Mouse (Mus musculus) G1E-ER4 (cell line): ENCODE data around the gene Gab2. TPM values are rescaled to one million over a fixed set of nuclear protein-coding genes. Genes with fewer than 3 reads are reported as not detected.

ENCODE experiments used
- GATA1 ChIP-seq: IDR thresholded peaks from one replicate; pipeline ENCODE4 v1.8.0; 2012; ENCODE audit warnings: low read length, inconsistent platforms
- polyA plus RNA-seq: library from polyadenylated mRNA; stranded (reverse); fragments of >175 nt; gene quantifications from 2 replicates; pipeline ENCODE4 v1.2.3, GENCODE M21; 2012

Gene Gab2
- polyA plus RNA-seq, 1 experiment = 5.2 TPM

GRCm38 (mm10) chr7:97301321-97301720 lies 219.9 kb downstream of the Gab2 start:
- no peak for TF ChIP-seq GATA1

GRCm38 (mm10) chr7:97302261-97302660 lies 220.9 kb downstream of the Gab2 start:
- TF ChIP-seq GATA1 = no peak

- no peak for TF ChIP-seq GATA1
These were observed 221.5 kb downstream of the Gab2 start for GRCm38 (mm10) chr7:97302876-97303275.

DNA sequence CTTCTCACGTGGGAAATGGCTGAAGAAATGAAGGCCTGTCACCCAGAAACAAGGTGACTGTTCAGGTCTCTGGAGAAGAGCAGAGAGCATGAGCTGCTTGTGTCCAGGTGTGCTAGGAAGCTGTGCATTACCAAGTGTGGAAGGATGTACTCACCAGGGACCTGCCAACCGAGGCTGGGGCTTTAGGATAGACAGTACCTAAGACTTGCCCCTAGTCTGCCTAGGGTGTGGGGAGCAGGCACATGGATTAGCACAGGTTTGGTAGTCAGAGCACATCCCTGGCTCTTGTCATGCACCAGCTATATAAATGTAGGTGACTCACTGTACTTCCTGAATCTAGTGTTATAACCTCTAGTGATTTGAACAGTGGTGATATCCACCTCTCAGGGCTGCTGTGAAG lies 222.2 kb downstream of the Gab2 start:
- TF ChIP-seq GATA1 = no peak

DNA sequence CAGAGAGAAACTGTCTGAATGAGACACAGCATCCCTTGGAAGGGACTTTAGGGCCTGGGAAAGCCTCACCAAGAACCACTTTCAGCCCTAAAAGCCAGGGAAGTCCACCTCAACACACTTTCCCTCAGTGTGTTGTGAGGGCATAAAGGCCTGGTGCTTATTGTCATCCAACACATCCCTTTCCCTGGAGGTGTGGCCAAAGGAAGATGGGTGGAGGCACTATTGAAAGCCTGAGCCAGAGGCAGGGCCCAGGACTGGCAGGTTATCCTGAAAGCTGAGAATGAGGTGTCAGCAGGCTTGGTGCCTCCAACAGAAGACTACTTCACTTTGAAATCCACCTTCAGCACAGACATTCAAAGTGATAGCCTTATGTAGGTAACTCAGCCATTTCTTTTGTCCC lies 223.1 kb downstream of the Gab2 start:
- no peak for TF ChIP-seq GATA1

DNA sequence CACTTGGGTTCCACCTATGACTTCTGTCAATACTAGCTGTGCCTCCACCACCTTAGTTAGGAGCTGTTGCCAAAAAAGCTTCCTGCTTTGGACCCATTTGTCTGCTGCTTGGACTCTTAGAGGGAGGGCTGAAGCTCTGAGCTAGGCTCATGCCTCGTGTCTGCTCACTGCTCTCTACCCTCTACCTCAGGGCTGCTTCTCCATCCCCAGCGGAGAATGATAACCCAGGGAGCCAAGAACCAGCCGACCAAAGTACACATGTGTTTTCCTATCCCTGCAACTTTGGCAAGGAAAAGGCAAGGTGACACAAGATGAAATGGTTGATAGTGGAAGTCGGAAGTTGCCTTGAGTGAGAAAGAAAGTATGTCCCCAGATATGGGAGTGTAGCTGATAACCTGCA lies 223.8 kb downstream of the Gab2 start:
- no peak for TF ChIP-seq GATA1

DNA sequence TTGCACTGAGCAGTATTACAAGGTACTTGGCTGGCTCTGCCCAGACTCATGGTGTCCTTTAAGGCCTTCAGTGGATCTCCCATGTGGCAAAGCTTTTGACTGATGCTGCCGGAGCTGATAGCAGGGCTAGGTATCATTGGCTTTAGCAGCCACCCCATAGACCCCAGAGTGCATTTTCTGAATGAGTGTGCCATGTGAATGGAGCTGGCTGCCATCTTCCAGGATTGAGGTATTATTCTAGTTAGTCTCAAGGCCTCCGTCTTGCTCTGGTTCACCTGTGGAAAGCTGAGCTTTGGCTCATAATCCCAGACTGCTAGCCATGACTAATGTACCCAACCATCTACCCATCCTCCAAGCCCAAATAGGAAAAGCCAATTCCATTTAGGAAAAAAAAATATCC lies 225.4 kb downstream of the Gab2 start:
- TF ChIP-seq GATA1 = no peak

DNA sequence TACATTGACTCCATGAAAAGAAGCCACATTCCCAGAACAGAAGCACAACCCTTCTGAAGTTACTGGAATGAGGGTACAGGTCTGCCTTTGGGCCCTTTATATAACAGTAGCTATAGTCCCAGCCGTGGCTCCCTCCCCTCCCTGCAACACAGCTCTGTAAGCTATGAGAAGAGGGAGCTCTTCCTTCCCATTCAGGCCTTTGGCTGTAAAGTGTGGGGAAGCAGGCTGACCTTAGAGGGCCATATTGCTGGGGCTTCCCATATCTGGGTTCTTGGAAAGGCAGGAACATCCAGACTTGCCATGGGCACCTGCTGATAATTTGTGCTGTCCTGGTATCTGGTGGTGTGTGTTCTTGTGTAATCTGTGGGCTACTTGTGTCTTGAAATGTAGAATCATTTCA lies 226.2 kb downstream of the Gab2 start:
- no peak for TF ChIP-seq GATA1

DNA sequence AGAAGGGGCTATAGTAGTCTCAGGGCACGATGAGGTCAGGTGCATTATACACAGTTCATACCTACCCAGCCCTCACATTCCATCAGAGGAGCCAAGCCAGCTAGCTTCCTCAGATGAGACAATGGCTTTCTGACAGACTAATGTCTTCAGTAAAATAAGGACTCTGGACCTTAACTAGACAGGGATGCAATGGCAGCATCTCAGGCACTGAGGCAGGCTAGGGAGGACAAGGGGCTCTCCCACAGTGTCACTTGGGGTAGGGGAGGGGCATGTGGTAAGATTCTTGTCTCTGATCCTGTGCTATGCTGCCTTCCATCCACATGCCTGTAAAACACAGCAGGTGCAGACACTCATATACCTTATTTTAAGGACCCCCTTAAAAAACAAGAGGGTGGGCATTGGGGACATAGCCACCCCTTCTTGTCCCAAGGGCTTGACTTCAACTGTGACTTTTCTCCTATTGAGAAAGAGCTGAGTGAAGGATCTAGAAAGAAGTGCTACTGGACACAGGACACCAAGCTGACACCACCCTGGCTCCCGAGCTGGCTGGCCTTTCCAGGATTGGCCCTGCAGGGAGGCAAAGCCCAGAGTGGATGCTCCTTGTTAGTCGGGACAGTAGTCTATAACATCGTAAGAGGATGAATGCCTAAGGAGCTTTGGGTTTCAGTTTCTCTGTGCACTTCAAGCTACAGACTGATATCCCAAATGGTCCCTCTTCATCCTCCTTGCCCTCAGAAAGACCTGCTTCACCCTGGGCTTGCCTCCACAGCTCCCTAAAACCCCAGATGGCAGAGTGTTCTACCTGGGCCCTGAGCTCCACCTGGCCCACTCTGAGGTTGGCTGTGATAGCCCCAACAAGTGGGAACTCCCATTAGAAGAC lies 228.3 kb downstream of the Gab2 start:
- TF ChIP-seq GATA1 = no peak

DNA sequence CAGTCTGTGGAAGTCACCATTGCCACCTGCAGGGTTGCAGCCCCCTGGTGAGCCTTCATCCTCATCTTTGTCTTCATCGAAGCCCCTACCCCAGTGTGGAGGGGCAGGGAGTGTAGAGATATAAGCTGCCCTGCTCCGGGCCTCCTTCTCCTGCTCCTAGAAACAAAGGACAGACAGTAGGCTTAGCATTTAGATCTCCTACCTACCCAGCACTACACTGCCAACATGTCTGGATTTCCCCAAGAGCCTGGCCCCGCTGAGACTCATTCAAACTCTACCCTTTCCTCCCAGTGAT lies 228.9 kb downstream of the Gab2 start:
- TF ChIP-seq GATA1 = no peak

DNA sequence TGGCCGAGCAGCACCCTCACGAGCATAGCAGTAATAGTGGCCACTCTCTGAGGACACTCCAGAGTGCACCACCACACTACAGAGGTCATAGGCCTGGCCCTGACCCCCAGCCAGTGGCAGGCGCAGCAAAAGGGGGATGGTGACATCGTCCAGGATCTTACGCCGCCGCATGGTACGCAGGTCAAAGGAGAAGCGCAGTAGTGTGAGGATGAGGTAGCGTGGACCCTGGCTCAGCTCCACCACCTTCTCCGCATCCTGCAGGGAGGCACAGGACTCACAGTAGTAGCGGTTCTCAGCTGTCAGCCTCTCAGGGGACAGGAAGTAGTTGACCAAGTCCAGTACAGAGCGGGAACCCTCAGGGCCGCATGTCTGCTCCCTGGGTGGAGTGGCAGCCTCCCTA lies 230.2 kb downstream of the Gab2 start:
- TF ChIP-seq GATA1 = no peak

DNA sequence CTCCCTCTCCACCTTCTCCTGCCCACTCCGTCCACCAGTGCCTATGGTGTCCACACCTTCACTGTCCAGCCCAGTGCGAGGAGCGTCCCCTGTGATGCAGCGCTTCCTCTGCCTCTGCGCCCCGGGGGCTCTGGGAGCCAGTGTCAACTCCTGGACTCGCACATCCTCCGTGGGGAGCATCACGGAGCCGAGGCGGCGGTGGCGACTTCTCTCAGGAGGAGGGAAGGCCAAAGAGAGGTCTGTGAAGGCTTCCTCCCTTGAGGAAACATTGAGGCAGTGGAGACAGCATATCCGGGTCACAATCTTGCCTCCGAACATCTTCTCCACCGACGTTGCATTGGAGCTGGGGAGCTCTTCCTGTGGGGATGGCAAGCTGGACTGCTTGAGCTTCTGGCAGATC lies 230.8 kb downstream of the Gab2 start:
- TF ChIP-seq GATA1 = no peak

GRCm38 (mm10) chr7:97312856-97313255 lies 231.5 kb downstream of the Gab2 start:
- TF ChIP-seq GATA1 = no peak

DNA sequence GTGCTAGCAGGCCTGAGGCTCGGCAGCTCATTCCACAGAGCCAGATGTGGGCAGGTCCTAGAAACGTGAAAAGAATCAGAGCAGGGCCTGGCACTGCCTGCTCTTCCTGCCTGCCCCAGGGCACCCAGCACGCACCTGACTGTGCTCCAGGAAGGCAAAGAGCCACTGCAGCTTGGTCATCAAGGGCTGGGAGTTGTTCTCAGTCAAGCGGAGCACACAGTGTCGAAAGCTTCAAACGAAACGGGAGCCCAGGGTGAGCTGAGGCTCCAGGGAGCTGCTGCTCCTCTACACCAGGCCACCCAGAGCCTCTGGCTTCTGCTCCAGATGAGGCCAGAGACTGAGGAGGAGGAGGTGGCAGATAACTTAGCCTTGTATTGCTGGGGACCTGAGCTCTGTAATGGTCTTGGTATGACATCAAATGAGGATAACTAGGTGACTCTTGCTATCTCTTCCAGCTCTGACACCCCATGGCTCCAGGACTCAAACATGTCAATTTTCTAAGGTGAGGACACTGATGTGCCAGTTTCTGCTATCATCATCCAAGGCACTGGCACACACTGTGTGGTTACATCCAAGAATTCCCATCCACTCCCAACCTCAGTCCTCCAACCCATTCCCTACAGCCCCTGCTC lies 232.1 kb downstream of the Gab2 start:
- no peak for TF ChIP-seq GATA1

GRCm38 (mm10) chr7:97314646-97315045 lies 233.3 kb downstream of the Gab2 start:
- no peak for TF ChIP-seq GATA1

GRCm38 (mm10) chr7:97315656-97316055 lies 234.3 kb downstream of the Gab2 start:
- no peak for TF ChIP-seq GATA1

- no peak for TF ChIP-seq GATA1
These were observed 236.3 kb downstream of the Gab2 start for GRCm38 (mm10) chr7:97317706-97318105.
